ENCODE assay signal across 7 mouse cellular contexts in genomic region chr5:93180252-93180651, GRCm38 (mm10). TPM values are rescaled to one million over a fixed set of nuclear protein-coding genes. Genes with fewer than 3 reads are reported as not detected.
DNase-seq lines count a peak whose midpoint lies in the region; TF ChIP-seq lines count a peak whose summit lies in the region.

No protein-coding gene starts in this region.

- no peaks in the 10 kb centered on the region for H3K27me3 ChIP-seq in CH12.LX (replicated peaks)

- dilution Hi-C loops in CH12.LX (cut with MboI; ENCODE audit: extremely low pct_ligation_motif_present, extremely low pct_unique_long_range_greater_than_20kb, low sequenced_read_pairs): no loop called here

- peak; percentile 24 to 25 for DNase-seq in kidney, adult 8-10 months
- no peak for DNase-seq in kidney, adult 11 months
- DNase-seq in CH12.LX (ENCODE audit: extremely low read depth) (peak; percentile 27), NIH3T3 (ENCODE audit: low read depth) (peak; percentile 55)
- DNase-seq in lung, postnatal 25 days (ENCODE audit: low spot score): peak; percentile 40
- DNase-seq in gastrocnemius, postnatal 36 days: no peak
- DNase-seq in adrenal gland, postnatal 10 days: no peak

- no peaks in the 10 kb centered on the region; the same call in 1 of the 2 replicates for H3K79me2 ChIP-seq in CH12.LX (replicated peaks; ENCODE audit: control insufficient read depth, extremely low read depth, insufficient read depth, poor library complexity, severe bottlenecking)

- TF ChIP-seq CTCF in CH12.LX (conservative IDR thresholded peaks at IDR 0.05 in 1 of 2, IDR thresholded peaks at IDR 0.05 in 1 of 2; ENCODE audit: low read depth in 2 of 2, low read length in 2 of 2): peak in 1 of 2 experiments; percentile 64; a peak in 3 of 4 replicates

- H3K4me1 ChIP-seq in CH12.LX (ENCODE audit: control insufficient read depth in 1 of 2, insufficient read depth in 2 of 2): no peaks in the 10 kb centered on the region

- H3K9ac ChIP-seq in CH12.LX (ENCODE audit: insufficient read depth, low read depth): no peak overlapping the region

- TF ChIP-seq RAD21 in CH12.LX (IDR thresholded peaks at IDR 0.05; ENCODE audit: low read depth, low read length): peak; percentile 48

- TF ChIP-seq POLR2A in CH12.LX (IDR thresholded peaks at IDR 0.05; ENCODE audit: low read depth, low read length): no peak; the same call in 1 of the 2 replicates

- H3K4me2 ChIP-seq in CH12.LX (ENCODE audit: insufficient read depth, low read depth, poor library complexity, severe bottlenecking): no peak overlapping the region

- H3K36me3 ChIP-seq in CH12.LX (replicated peaks in 1 of 2; ENCODE audit: control insufficient read depth in 1 of 2, insufficient read depth in 1 of 2, low read length in 1 of 2): peaks cover 39 to 79% of the 10 kb centered on the region in 2 experiments

- TF ChIP-seq EP300 in CH12.LX (IDR thresholded peaks at IDR 0.05; ENCODE audit: low read length): no peak

- H3K4me3 ChIP-seq in CH12.LX (replicated peaks in 1 of 3; ENCODE audit: low read depth in 2 of 3, low read length in 2 of 3, poor library complexity in 1 of 3): no peak overlapping the region

- no peak overlapping the region for H3K27ac ChIP-seq in CH12.LX (ENCODE audit: insufficient read depth, low read depth)

- H3K9me3 ChIP-seq in CH12.LX (replicated peaks; ENCODE audit: low read length): no peaks in the 10 kb centered on the region

- intact Hi-C loops in gastrocnemius, postnatal 36 days (cut with DNase I): loop anchor here (5.0 kb wide), 2 partner anchors 87 to 142 kb away; partner anchors contain the start of gene Ccng2

- in situ Hi-C loops in CH12.LX (cut with MboI; ENCODE audit: low pct_ligation_motif_present, low pct_unique_long_range_greater_than_20kb, low sequenced_read_pairs): no loop called here

TF ChIP-seq in CH12.LX, 34 proteins besides CTCF, POLR2A, EP300 and RAD21:
- no peak for TF ChIP-seq ZKSCAN1 (IDR thresholded peaks at IDR 0.05; ENCODE audit: borderline replicate concordance, low read depth, low read length)
- TF ChIP-seq IRF4 (IDR thresholded peaks at IDR 0.05; ENCODE audit: low read depth, low read length): no peak
- no peak for TF ChIP-seq USF2 (conservative IDR thresholded peaks at IDR 0.05; ENCODE audit: low read depth, low read length)
- TF ChIP-seq POLR2AphosphoS2 (IDR thresholded peaks at IDR 0.05; ENCODE audit: low read depth, low read length): peak; percentile 50
- peak; percentile 71 for TF ChIP-seq SMC3 (IDR thresholded peaks at IDR 0.05; ENCODE audit: low read depth, low read length)

RNA-seq across cellular contexts. Expression of gene Ccni, which starts 26.0 kb away (rescaled TPM):
- 30.1 and 34.7 TPM in 2 replicates for total RNA-seq in CH12.LX (2012; rRNA removed)
- total RNA-seq in CH12.LX (2014; rRNA removed): 91.6 and 93.3 TPM in 2 replicates
- 59.5 and 82.1 TPM in 2 replicates for polyA plus RNA-seq in CH12.LX (2012; ENCODE audit: insufficient read length, low read depth)
- 10 to 100 TPM; 47.4 to 63.9 TPM for total RNA-seq in gastrocnemius, postnatal 36 days (2021)
- total RNA-seq in adrenal gland, postnatal 10 days (2021): 100 to 1,000 TPM; 239 to 254 TPM

RNA-seq across cellular contexts. Expression of gene 2010109A12Rik, which starts 26.1 kb away (rescaled TPM):
- 0.25 and 0.42 TPM in 2 replicates for total RNA-seq in CH12.LX (2012; rRNA removed)
- not detected in 2 replicates for total RNA-seq in CH12.LX (2014; rRNA removed)
- polyA plus RNA-seq in CH12.LX (2012; ENCODE audit: insufficient read length, low read depth): 0.38 TPM in 1 of 2 replicates, not detected in the other
- not detected for total RNA-seq in gastrocnemius, postnatal 36 days (2021)
- 1 to 10 TPM in 1 of 2 experiments, under 1 TPM in 1; 0.60 to 2.0 TPM for total RNA-seq in adrenal gland, postnatal 10 days (2021)

Comparison
In these comparisons a context has a peak if more than half of its experiments do, and no peak if none do; other contexts are left out.
1. DNase-seq: peak in kidney, adult 8-10 months (2 of 2), CH12.LX (single experiment), NIH3T3 (single experiment) and lung, postnatal 25 days (single experiment); none in kidney, adult 11 months (single experiment), gastrocnemius, postnatal 36 days (0 of 2) and adrenal gland, postnatal 10 days (single experiment).